Mouse (Mus musculus) cerebellum, adult 11 months (tissue): Measurements from ENCODE around the gene Abcb10.
"Not testable (repeated sequence)": the region's sequence is repeated elsewhere in the genome, so short reads cannot be mapped to it uniquely, and the experiment has no call there.

Source experiments
- DNase-seq: peaks from one replicate; pipeline ENCODE4 v3.0.0; 2022

Gene Abcb10

GRCm38 (mm10) chr8:123978926-123979325, 4.0 kb downstream of the Abcb10 start:
- no peak for DNase-seq

GRCm38 (mm10) chr8:123978166-123978838, 4.6 kb downstream of the Abcb10 start:
- no peak for DNase-seq

- no peak for DNase-seq
Measured at GRCm38 (mm10) chr8:123977499-123977898, 5.4 kb downstream of the Abcb10 start.

- DNase-seq: no peak
Measured at GRCm38 (mm10) chr8:123973495-123973894, 9.4 kb downstream of the Abcb10 start.

- no peak for DNase-seq
Measured at GRCm38 (mm10) chr8:123966896-123967295, 16.0 kb downstream of the Abcb10 start.

GRCm38 (mm10) chr8:123961371-123961770, 21.6 kb downstream of the Abcb10 start:
- no peak for DNase-seq

GRCm38 (mm10) chr8:123960556-123960955, 22.4 kb downstream of the Abcb10 start:
- not testable (repeated sequence) for DNase-seq

- DNase-seq: no peak
Measured at GRCm38 (mm10) chr8:123960056-123960455, 22.9 kb downstream of the Abcb10 start.

GRCm38 (mm10) chr8:123959473-123959872, 23.4 kb downstream of the Abcb10 start:
- DNase-seq: no peak

GRCm38 (mm10) chr8:123958130-123958529, 24.8 kb downstream of the Abcb10 start:
- DNase-seq: no peak

- no peak for DNase-seq
Measured at GRCm38 (mm10) chr8:123954246-123954645, 28.7 kb downstream of the Abcb10 start.

GRCm38 (mm10) chr8:123953686-123954085, 29.2 kb downstream of the Abcb10 start:
- no peak for DNase-seq

GRCm38 (mm10) chr8:123950077-123950802, 32.7 kb downstream of the Abcb10 start:
- DNase-seq: peak; percentile 55

- no peak for DNase-seq
Measured at GRCm38 (mm10) chr8:123949686-123949986, 33.3 kb downstream of the Abcb10 start.

- DNase-seq: peak; percentile 99
Measured at GRCm38 (mm10) chr8:123948942-123949685, 33.8 kb downstream of the Abcb10 start, which contains the start of gene Nup133. Gene Nup133, minus strand, starts transcription at chr8:123949265.

- DNase-seq: no peak
Measured at GRCm38 (mm10) chr8:123929026-123929425, 53.9 kb downstream of the Abcb10 start.

GRCm38 (mm10) chr8:123925671-123926070, 57.3 kb downstream of the Abcb10 start:
- DNase-seq: no peak

GRCm38 (mm10) chr8:123924719-123925118, 58.2 kb downstream of the Abcb10 start:
- peak; percentile 78 for DNase-seq

GRCm38 (mm10) chr8:123914635-123915034, 68.3 kb downstream of the Abcb10 start:
- no peak for DNase-seq

- DNase-seq: no peak
Measured at GRCm38 (mm10) chr8:123912265-123912664, 70.7 kb downstream of the Abcb10 start.

GRCm38 (mm10) chr8:123907604-123908003, 75.3 kb downstream of the Abcb10 start:
- no peak for DNase-seq

GRCm38 (mm10) chr8:123902653-123903052, 80.3 kb downstream of the Abcb10 start:
- DNase-seq: no peak
